Mouse (Mus musculus) CH12F3 (cell line): ENCODE results near the gene Ptpn20.

Experiments used
- in situ Hi-C: fragments of 300-500 bp; cut with MboI; formaldehyde crosslinking; loops from 2 replicates; pipeline ENCODE4 v1.14.3; 2020; ENCODE audit warnings: low sequenced_read_pairs

The Ptpn20 gene

DNA sequence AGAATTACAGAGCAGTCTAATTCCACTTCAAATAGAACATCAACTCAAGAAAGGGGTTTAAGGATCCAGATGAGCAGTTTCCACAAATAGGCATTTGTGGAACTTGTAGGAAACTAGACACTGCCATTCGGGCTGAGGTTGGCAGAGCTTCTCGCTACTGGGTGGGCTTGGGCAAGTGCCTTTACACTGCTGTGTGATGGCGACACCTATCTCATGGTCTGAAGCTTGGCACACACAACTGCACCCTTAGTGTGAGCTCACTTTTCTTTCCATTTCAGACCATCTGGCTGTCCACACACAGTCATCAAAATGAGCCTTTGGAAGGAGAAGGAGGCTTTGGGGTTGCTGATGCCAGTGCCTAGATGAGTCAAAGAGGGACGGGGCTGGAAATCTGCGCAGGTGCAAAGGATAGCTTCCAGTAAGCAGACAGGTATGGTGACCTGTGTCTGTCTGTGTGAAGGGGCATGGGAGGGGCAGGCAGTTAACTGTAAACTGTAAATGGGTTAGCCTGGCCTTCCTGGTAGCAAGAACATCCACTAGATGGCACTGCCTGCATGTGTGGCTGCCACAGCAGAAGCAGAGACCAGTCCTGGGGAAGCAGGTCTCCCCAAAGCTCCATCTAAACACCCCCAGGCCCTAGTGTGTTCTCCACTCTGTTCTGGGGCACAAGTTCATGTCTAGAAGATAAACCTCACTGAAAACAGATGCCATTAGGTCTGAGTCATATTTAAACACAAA lies 84.5 kb downstream of the Ptpn20 start:
- in situ Hi-C loops = no loop called here

DNA sequence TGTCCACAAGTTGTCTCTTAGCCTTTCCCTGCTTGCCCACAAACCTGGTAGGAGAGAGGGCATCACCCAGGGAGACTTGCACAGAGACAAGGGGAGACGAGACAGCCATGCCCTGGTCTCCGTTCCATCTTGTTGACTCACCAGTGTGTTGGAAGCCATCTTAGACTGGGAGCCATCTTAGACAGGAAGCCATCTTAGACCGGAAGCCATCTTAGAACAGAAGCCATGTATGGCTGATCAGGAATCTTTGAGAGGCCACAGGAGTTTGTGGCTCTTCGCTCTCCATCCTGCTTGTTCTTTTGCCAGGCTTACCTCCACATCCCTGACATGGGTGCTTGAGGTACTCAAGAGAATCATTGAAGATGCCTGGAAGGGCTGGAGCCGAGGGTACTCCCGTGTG lies 89.0 kb downstream of the Ptpn20 start:
- in situ Hi-C loops = no loop called here

DNA sequence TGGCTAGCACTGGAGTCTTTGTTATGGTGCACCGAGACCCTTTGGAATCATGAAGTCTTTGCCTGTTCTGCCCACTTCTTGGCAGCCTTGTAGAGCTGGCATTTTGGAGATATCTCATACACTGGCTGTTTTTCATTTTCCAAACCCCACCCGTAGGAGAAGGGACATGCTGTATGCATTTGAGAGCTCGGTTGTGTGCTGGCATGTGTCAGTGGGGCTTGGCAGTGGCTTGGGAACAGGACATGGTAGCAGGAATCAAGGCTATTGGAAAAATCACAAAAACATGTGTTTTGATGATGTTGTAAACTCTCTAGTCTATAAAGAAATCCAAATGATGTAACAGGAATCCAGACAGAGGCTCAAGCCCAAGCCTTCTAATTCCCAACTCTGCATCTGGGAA lies 89.7 kb downstream of the Ptpn20 start:
- in situ Hi-C loops = no loop called here

DNA sequence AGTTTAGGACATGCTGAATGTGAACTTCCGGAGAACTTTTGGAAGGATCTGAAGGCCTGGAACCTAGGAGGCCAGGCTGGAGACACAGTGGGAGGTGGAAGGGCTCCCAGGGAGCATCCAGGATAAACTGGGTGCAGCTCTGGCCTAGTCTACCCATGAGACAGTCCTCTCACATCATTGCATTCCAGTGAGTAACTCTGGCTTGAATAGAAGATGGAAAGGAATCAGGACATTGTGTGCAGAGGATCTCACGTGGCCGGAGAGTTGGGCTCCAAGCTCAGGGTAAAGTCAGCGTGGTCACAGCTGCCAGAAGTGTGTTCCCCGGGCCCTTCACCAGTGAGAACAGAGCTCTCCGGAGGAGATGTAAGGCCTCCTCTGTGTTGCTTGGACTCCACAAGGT lies 91.6 kb downstream of the Ptpn20 start:
- in situ Hi-C loops = no loop called here

DNA sequence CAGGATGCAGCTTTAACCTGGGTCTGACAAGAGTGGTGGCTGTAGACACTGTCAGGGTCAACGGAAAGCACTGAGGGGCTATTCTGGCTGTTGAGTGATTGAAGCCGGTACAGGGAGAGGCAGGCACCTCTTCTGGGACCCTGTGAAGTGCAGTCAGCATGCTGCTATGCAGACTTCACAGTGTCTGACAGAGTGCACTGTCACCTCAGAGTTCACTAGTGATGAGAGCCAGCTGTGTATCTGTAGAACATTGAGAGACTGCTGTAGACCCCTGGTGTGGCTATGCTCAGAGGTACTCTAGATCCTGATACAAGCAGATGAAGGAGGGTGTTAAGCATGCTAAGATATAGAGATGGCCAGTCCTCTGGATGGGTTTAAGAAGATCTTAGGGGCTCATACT lies 93.8 kb downstream of the Ptpn20 start:
- in situ Hi-C loops = no loop called here

DNA sequence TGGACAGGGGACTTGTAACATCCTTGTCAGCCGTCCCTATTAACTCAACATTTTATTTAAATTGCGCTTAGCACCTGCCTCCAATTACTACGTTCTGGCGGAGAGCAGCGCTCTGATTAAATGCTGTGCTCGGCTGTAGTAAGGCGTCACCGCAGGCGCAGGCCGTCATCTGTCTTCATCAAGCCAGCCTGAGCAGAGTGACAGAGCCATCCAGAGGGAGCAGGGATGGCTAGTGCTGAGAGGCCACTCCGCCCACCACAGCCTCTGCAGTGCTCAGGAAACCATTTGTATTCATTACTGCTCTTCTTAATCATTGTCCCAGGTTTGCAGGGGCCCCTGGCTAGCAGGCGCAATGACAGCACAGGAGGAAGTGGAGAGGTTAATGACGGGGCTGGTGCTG lies 94.7 kb downstream of the Ptpn20 start:
- in situ Hi-C loops = no loop called here

DNA sequence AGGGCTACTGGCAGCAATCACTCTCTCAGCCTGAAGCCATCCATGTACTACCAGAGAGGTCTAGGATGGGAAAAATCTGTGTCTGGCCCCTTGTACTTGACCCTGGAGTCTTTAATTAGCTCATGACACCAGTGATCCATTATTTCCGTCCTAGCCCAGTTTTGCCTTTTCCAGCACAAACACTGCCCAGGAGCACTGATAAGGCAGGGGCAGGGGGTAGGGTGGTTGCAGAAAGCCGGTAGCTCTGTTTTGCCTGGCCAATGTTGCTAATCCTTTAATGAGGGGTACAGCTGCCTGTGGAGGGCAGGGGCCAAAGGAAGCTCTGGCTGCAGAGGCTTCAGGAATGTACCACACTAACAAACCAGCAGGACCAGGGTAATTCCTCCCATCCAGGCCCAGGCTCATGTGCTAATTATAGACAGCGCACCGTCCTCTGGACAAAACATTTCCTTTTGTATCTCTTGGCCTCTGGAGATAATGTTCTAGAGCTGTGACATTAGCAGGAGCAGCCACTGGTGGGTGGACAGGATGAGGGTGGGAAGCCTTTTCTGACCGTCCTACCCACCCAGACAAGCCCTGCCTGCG lies 98.5 kb downstream of the Ptpn20 start:
- in situ Hi-C loops = no loop called here

DNA sequence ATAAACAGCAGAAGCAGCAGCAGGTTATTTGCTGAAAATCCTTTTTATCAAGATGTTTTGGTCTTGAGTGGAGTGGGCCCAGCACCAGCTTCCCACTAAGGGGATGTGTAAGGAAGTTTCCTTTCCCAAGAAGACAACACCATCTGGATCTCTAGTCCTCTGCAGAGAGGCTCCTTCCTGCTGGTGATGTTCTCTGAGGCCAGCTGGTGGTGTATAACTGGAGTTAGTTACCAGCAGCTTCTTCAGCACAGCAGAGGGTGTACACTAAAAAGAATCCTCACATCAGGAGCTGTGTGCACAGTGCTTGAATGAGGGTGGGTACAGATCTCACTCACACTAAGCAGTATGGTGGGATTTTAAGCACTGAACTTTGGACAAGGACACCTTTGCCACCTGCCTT lies 100.0 kb downstream of the Ptpn20 start:
- in situ Hi-C loops = no loop called here
